Mouse (Mus musculus) cerebral cortex, adult 2 months (tissue): ENCODE measurements around the gene Isg20l2.

Experiments
- WGBS: fragments of 180-500 bp; shearing (Covaris S2); methylation state at CpG from one replicate; pipeline ENCODE4 v1.1.7; 2018; 5-methylcytosine and 5-hydroxymethylcytosine counted together

Gene Isg20l2

GRCm38 (mm10) chr3:87910573-87911141 is 19.5 kb upstream of the Isg20l2 start:
- WGBS = 9% methylated on average over 12 of the region's 12 CpGs

- WGBS = 86% methylated on average over 7 of the region's 7 CpGs
These were observed 16.6 kb upstream of the Isg20l2 start for GRCm38 (mm10) chr3:87913491-87913890.

GRCm38 (mm10) chr3:87913891-87914290 is 16.2 kb upstream of the Isg20l2 start:
- 95% methylated on average over 10 of the region's 10 CpGs for WGBS

- 64% methylated on average over 1 of the region's 1 CpGs for WGBS
These were observed 13.1 kb upstream of the Isg20l2 start for GRCm38 (mm10) chr3:87916990-87917389.

- 93% methylated on average over 1 of the region's 1 CpGs for WGBS
These were observed 11.6 kb upstream of the Isg20l2 start for GRCm38 (mm10) chr3:87918551-87918950.

GRCm38 (mm10) chr3:87919336-87920108 is 10.6 kb upstream of the Isg20l2 start, which contains the start of gene Mrpl24:
Mrpl24 (plus strand) TSS chr3:87919506.
- WGBS = under 1% methylated on average over 30 of the region's 30 CpGs

GRCm38 (mm10) chr3:87920270-87920943 is 9.7 kb upstream of the Isg20l2 start:
- 60% methylated on average over 9 of the region's 9 CpGs for WGBS

- WGBS = 88% methylated on average over 7 of the region's 7 CpGs
These were observed 5.1 kb upstream of the Isg20l2 start for GRCm38 (mm10) chr3:87924996-87925395.

- 93% methylated on average over 5 of the region's 5 CpGs for WGBS
These were observed 2.7 kb upstream of the Isg20l2 start for GRCm38 (mm10) chr3:87927452-87927851.

- WGBS = 3% methylated on average over 26 of the region's 26 CpGs
These were observed 605 bp upstream of the Isg20l2 start for GRCm38 (mm10) chr3:87929341-87930077.

GRCm38 (mm10) chr3:87934026-87934425 is 3.9 kb downstream of the Isg20l2 start:
- 54% methylated on average over 5 of the region's 5 CpGs for WGBS

GRCm38 (mm10) chr3:87934501-87934900 is 4.4 kb downstream of the Isg20l2 start:
- 41% methylated on average over 4 of the region's 4 CpGs for WGBS

GRCm38 (mm10) chr3:87935201-87935600 is 5.1 kb downstream of the Isg20l2 start:
- WGBS = 82% methylated on average over 4 of the region's 4 CpGs

GRCm38 (mm10) chr3:87935776-87936175 is 5.7 kb downstream of the Isg20l2 start:
- WGBS = 90% methylated on average over 2 of the region's 2 CpGs

- WGBS = 59% methylated on average over 5 of the region's 5 CpGs
These were observed 10.5 kb downstream of the Isg20l2 start for GRCm38 (mm10) chr3:87940611-87941010.

GRCm38 (mm10) chr3:87942471-87942870 is 12.4 kb downstream of the Isg20l2 start:
- WGBS = 97% methylated on average over 2 of the region's 2 CpGs

- 74% methylated on average over 7 of the region's 7 CpGs for WGBS
These were observed 13.5 kb downstream of the Isg20l2 start for GRCm38 (mm10) chr3:87943586-87943985.

- 37% methylated on average over 4 of the region's 4 CpGs for WGBS
These were observed 14.9 kb downstream of the Isg20l2 start for GRCm38 (mm10) chr3:87944838-87945600.

GRCm38 (mm10) chr3:87945781-87946540 is 15.8 kb downstream of the Isg20l2 start:
- WGBS = 73% methylated on average over 12 of the region's 12 CpGs

- 85% methylated on average over 1 of the region's 1 CpGs for WGBS
These were observed 16.4 kb downstream of the Isg20l2 start for GRCm38 (mm10) chr3:87946541-87946860.
